Comparison of ENCODE assay signal across 24 mouse cellular contexts in genomic region chr16:4767012-4767790, GRCm38 (mm10). TPM values are rescaled to one million over a fixed set of nuclear protein-coding genes. Genes with fewer than 3 reads are reported as not detected.
DNase-seq lines count a peak whose midpoint lies in the region; ATAC-seq and TF ChIP-seq lines count a peak whose summit lies in the region.
"Had no signal": no experiment of that assay in that cellular context is flagged by ENCODE, and none has a peak within 500 bp of the region (broad histone marks: within the 10 kb centered on the region; RNA-seq: fewer than 3 reads in every experiment).

No protein-coding gene starts in this region.

- no peak overlapping the region for H3K9ac ChIP-seq in heart, embryonic 12.5 days
- H3K9ac ChIP-seq in MEL (ENCODE audit: control insufficient read depth, low read depth, low read length, poor library complexity, severe bottlenecking): no peak overlapping the region
- H3K9ac ChIP-seq: embryonic facial prominence, embryonic 12.5 days; heart, embryonic 13.5 days; hindbrain, embryonic 12.5 days; liver, embryonic 14.5 days; lung, embryonic 14.5 days; midbrain, embryonic 13.5 days had no signal

- no peak overlapping the region for H3K4me3 ChIP-seq in heart, embryonic 12.5 days
- no peak overlapping the region for H3K4me3 ChIP-seq in MEL (ENCODE audit: control insufficient read depth in 1 of 2, insufficient read depth in 1 of 2, low read depth in 2 of 2, low read length in 2 of 2)
- H3K4me3 ChIP-seq: embryonic facial prominence, embryonic 12.5 days; heart, embryonic 13.5 days; hindbrain, embryonic 12.5 days; megakaryocyte, embryonic 14.5 days; midbrain, embryonic 13.5 days had no signal

- no peak for TF ChIP-seq RAD21 in MEL (IDR thresholded peaks at IDR 0.05; ENCODE audit: low read depth, low read length)

- ATAC-seq in heart, embryonic 12.5 days (ENCODE audit: insufficient number of reproducible peaks, low FRiP score): no peak
- ATAC-seq in erythroid progenitor cell, adult 5-6 weeks (replicated peaks; ENCODE audit: low FRiP score, poor library complexity, severe bottlenecking): 0 out of 2 replicates have a peak, but pooled peaks have one; percentile 6
- no peak for ATAC-seq in megakaryocyte, adult 5-6 weeks (ENCODE audit: poor library complexity, severe bottlenecking)
- ATAC-seq: activated CD4-positive, CD25-positive, alpha-beta regulatory T cell, adult 4 months; forebrain, embryonic 14.5 days; inflammation-experienced regulatory T-cells, adult 6 months; midbrain, embryonic 13.5 days had no signal

- TF ChIP-seq POLR2A in MEL (IDR thresholded peaks at IDR 0.05; ENCODE audit: control insufficient read depth in 1 of 2, insufficient read depth in 1 of 2, low read depth in 1 of 2, low read length in 2 of 2, poor library complexity in 1 of 2): no peak

- 86% methylated on average over 6 of the region's 6 CpGs for WGBS in heart, embryonic 12.5 days

- H3K9me3 ChIP-seq in heart, embryonic 12.5 days (replicated peaks): no peaks in the 10 kb centered on the region
- H3K9me3 ChIP-seq in MEL (replicated peaks; ENCODE audit: insufficient read depth, low read length): no peaks in the 10 kb centered on the region
- H3K9me3 ChIP-seq: embryonic facial prominence, embryonic 12.5 days; heart, embryonic 13.5 days; hindbrain, embryonic 12.5 days; megakaryocyte, embryonic 14.5 days; midbrain, embryonic 13.5 days had no signal

- H3K4me1 ChIP-seq in heart, embryonic 12.5 days (replicated peaks): peaks cover 15% of the 10 kb centered on the region
- no peaks in the 10 kb centered on the region for H3K4me1 ChIP-seq in MEL (ENCODE audit: control insufficient read depth in 1 of 2, insufficient read depth in 2 of 2, low read length in 2 of 2)
- H3K4me1 ChIP-seq: embryonic facial prominence, embryonic 12.5 days; hindbrain, embryonic 12.5 days; midbrain, embryonic 13.5 days had no signal

- H3K27me3 ChIP-seq in heart, embryonic 12.5 days (replicated peaks): no peaks in the 10 kb centered on the region
- H3K27me3 ChIP-seq in MEL (ENCODE audit: control insufficient read depth in 1 of 2, insufficient read depth in 2 of 2, low read length in 2 of 2): no peaks in the 10 kb centered on the region
- H3K27me3 ChIP-seq: embryonic facial prominence, embryonic 12.5 days; heart, embryonic 13.5 days; hindbrain, embryonic 12.5 days; megakaryocyte, embryonic 14.5 days; midbrain, embryonic 13.5 days had no signal

- H3K79me2 ChIP-seq in MEL (ENCODE audit: control insufficient read depth, insufficient read depth, low read length, poor library complexity): no peaks in the 10 kb centered on the region

- TF ChIP-seq EP300 in MEL (IDR thresholded peaks at IDR 0.05; ENCODE audit: low read depth in 1 of 2, low read length in 2 of 2): no peak

- TF ChIP-seq CTCF in MEL (IDR thresholded peaks at IDR 0.05 in 2 of 3, conservative IDR thresholded peaks at IDR 0.05 in 1 of 3; ENCODE audit: control insufficient read depth in 1 of 3, insufficient read depth in 1 of 3, low read depth in 2 of 3, low read length in 3 of 3, poor library complexity in 1 of 3, severe bottlenecking in 1 of 3): no peak

- no peak overlapping the region for H3K4me2 ChIP-seq in heart, embryonic 12.5 days
- H3K4me2 ChIP-seq: embryonic facial prominence, embryonic 12.5 days; heart, embryonic 13.5 days; hindbrain, embryonic 12.5 days; lung, embryonic 14.5 days; midbrain, embryonic 13.5 days had no signal

- DNase-seq in heart, adult 11 months: peak; percentile 78
- no peak for DNase-seq in MEL (ENCODE audit: low read depth, low spot score)
- peak; percentile 45 for DNase-seq in gastrocnemius, postnatal 25 days
- no peak for DNase-seq in neural tube, embryonic 10.5 days (ENCODE audit: extremely low spot score, low spot score)
- DNase-seq: adrenal gland, postnatal 10 days; cerebellum, adult 8-10 months; heart, postnatal 14 days; kidney, adult 2 months; layer of hippocampus, postnatal 36 days; lung, embryonic 14.5 days; spleen, adult 18-20 months had no signal

- H3K27ac ChIP-seq in heart, embryonic 12.5 days (ENCODE audit: poor library complexity, severe bottlenecking): no peak overlapping the region
- no peak overlapping the region for H3K27ac ChIP-seq in MEL (ENCODE audit: control insufficient read depth, low read depth, low read length)
- H3K27ac ChIP-seq: embryonic facial prominence, embryonic 12.5 days; heart, embryonic 13.5 days; hindbrain, embryonic 12.5 days; kidney, postnatal 0 days; liver, embryonic 14.5 days; midbrain, embryonic 13.5 days had no signal

- H3K36me3 ChIP-seq in heart, embryonic 12.5 days: peaks cover 75% of the 10 kb centered on the region
- H3K36me3 ChIP-seq in MEL (ENCODE audit: control insufficient read depth in 1 of 2, insufficient read depth in 2 of 2, low read length in 2 of 2): peaks cover 0 to 5% of the 10 kb centered on the region in 2 experiments; a peak in 2 of 4 replicates

TF ChIP-seq in MEL, 35 proteins besides CTCF, POLR2A, EP300 and RAD21:
- TF ChIP-seq ZKSCAN1 (IDR thresholded peaks at IDR 0.05; ENCODE audit: low read depth, low read length) (no peak), ZMIZ1 (IDR thresholded peaks at IDR 0.05; ENCODE audit: low read depth, low read length) (peak; percentile 44; the same call in 1 of the 2 replicates), E2F4 (IDR thresholded peaks at IDR 0.05; ENCODE audit: borderline replicate concordance, low read depth, low read length) (no peak), TAL1 (IDR thresholded peaks at IDR 0.05; ENCODE audit: low read length) (no peak), ZC3H11A (IDR thresholded peaks at IDR 0.05; ENCODE audit: low read depth, low read length) (no peak), ZNF384 (IDR thresholded peaks at IDR 0.05; ENCODE audit: low read depth, low read length) (no peak), MEF2A (IDR thresholded peaks at IDR 0.05; ENCODE audit: extremely low read depth, insufficient replicate concordance, low read depth, low read length, poor library complexity, severe bottlenecking) (no peak), CHD1 (IDR thresholded peaks at IDR 0.05; ENCODE audit: low read depth, low read length) (no peak), ETS1 (IDR thresholded peaks at IDR 0.05; ENCODE audit: low read depth, low read length) (no peak)
TF ChIP-seq in MEL: peak in this region for 1.

RNA-seq across cellular contexts. Expression of gene Cdip1, which starts 22.9 kb away (rescaled TPM):
- polyA plus RNA-seq in heart, embryonic 12.5 days (2016; fragmentation: Nextera tagmentation; extraction: Ambion mirVana): 122 and 132 TPM in 2 replicates
- total RNA-seq in MEL (2012; rRNA removed): 18.9 and 24.8 TPM in 2 replicates
- polyA plus RNA-seq in MEL (2012; ENCODE audit: insufficient read depth in 1 of 2, insufficient read length in 2 of 2, low read depth in 1 of 2, low replicate concordance in 2 of 2, missing spikeins in 1 of 2): 10 to 100 TPM; 32.8 to 97.8 TPM
- 2.5 and 6.1 TPM in 2 replicates for total RNA-seq in erythroid progenitor cell, adult 5-6 weeks (2015; ENCODE audit: low replicate concordance)
- total RNA-seq in erythroid progenitor cell, adult 5-6 weeks (2017; ENCODE audit: low replicate concordance): 4.5 TPM in 2 replicates
- 10 to 100 TPM; 70.1 to 76.9 TPM for total RNA-seq in gastrocnemius, postnatal 25 days (2021)
- 12.0 and 12.2 TPM in 2 replicates for total RNA-seq in megakaryocyte, adult 5-6 weeks (2015)
- total RNA-seq in megakaryocyte, adult 5-6 weeks (2017): 9.2 and 11.1 TPM in 2 replicates

RNA-seq across cellular contexts. Expression of gene Hmox2, which starts 41.0 kb away (rescaled TPM):
- polyA plus RNA-seq in heart, embryonic 12.5 days (2016; fragmentation: Nextera tagmentation; extraction: Ambion mirVana): 84.5 and 90.1 TPM in 2 replicates
- 41.5 and 45.7 TPM in 2 replicates for total RNA-seq in MEL (2012; rRNA removed)
- polyA plus RNA-seq in MEL (2012; ENCODE audit: insufficient read depth in 1 of 2, insufficient read length in 2 of 2, low read depth in 1 of 2, low replicate concordance in 2 of 2, missing spikeins in 1 of 2): 10 to 100 TPM in 1 of 2 experiments, not detected in 1; 75.0 TPM
- 10.1 and 13.0 TPM in 2 replicates for total RNA-seq in erythroid progenitor cell, adult 5-6 weeks (2015; ENCODE audit: low replicate concordance)
- total RNA-seq in erythroid progenitor cell, adult 5-6 weeks (2017; ENCODE audit: low replicate concordance): 8.5 and 13.0 TPM in 2 replicates
- 10 to 100 TPM; 31.3 to 34.5 TPM for total RNA-seq in gastrocnemius, postnatal 25 days (2021)
- total RNA-seq in megakaryocyte, adult 5-6 weeks (2015): 74.5 and 91.4 TPM in 2 replicates
- total RNA-seq in megakaryocyte, adult 5-6 weeks (2017): 89.6 and 108 TPM in 2 replicates

RNA-seq across cellular contexts. Expression of gene Nmral1, which starts 48.0 kb away (rescaled TPM):
- polyA plus RNA-seq in heart, embryonic 12.5 days (2016; fragmentation: Nextera tagmentation; extraction: Ambion mirVana): 37.2 and 37.8 TPM in 2 replicates
- total RNA-seq in MEL (2012; rRNA removed): 50.6 and 60.4 TPM in 2 replicates
- 10 to 100 TPM in 1 of 2 experiments, not detected in 1; 54.6 TPM for polyA plus RNA-seq in MEL (2012; ENCODE audit: insufficient read depth in 1 of 2, insufficient read length in 2 of 2, low read depth in 1 of 2, low replicate concordance in 2 of 2, missing spikeins in 1 of 2)
- total RNA-seq in erythroid progenitor cell, adult 5-6 weeks (2015; ENCODE audit: low replicate concordance): 22.2 and 37.8 TPM in 2 replicates
- total RNA-seq in erythroid progenitor cell, adult 5-6 weeks (2017; ENCODE audit: low replicate concordance): 24.3 and 41.7 TPM in 2 replicates
- 1 to 10 TPM; 1.7 to 3.8 TPM for total RNA-seq in gastrocnemius, postnatal 25 days (2021)
- 45.6 and 46.1 TPM in 2 replicates for total RNA-seq in megakaryocyte, adult 5-6 weeks (2015)
- 43.5 and 47.8 TPM in 2 replicates for total RNA-seq in megakaryocyte, adult 5-6 weeks (2017)

Comparison
In these comparisons a context has a peak if more than half of its experiments do, and no peak if none do; other contexts are left out.
1. DNase-seq: peak in heart, adult 11 months (single experiment) and gastrocnemius, postnatal 25 days (single experiment); none in MEL (single experiment) and neural tube, embryonic 10.5 days (single experiment).
2. RNA of gene Nmral1, which starts 48.0 kb away (total RNA-seq): 50.6 to 60.4 TPM in MEL, 43.5 to 47.8 TPM in megakaryocyte, adult 5-6 weeks and 22.2 to 41.7 TPM in erythroid progenitor cell, adult 5-6 weeks; 1.7 to 3.8 TPM in gastrocnemius, postnatal 25 days; every median in the first group is over 4 times any median in the second.